Mouse (Mus musculus) c-Kit-negative CD71-positive TER-119-positive erythroid progenitor cells, embryonic 14.5 days (primary cell): ENCODE data around the gene Ugt1a6a.
A peak's percentile ranks its signal among the peaks of the same experiment; 100 is the strongest.
"Not testable (repeated sequence)": the region's sequence is repeated elsewhere in the genome, so short reads cannot be mapped to it uniquely, and the experiment has no call there.

Experiments used
- DNase-seq: peaks from one replicate; pipeline ENCODE4 v3.0.0-alpha.2; 2013; ENCODE audit warnings: low read depth, low spot score

Ugt1a6a gene

GRCm38 (mm10) chr1:88135229-88135904, 758 bp downstream of the Ugt1a6a start:
- not testable (repeated sequence) for DNase-seq

- no peak for DNase-seq
Measured at GRCm38 (mm10) chr1:88136646-88137045, 2.0 kb downstream of the Ugt1a6a start.

- DNase-seq: no peak
Measured at GRCm38 (mm10) chr1:88137264-88137663, 2.7 kb downstream of the Ugt1a6a start.

GRCm38 (mm10) chr1:88138145-88138544, 3.5 kb downstream of the Ugt1a6a start:
- DNase-seq: no peak

GRCm38 (mm10) chr1:88140492-88140891, 5.9 kb downstream of the Ugt1a6a start:
- not testable (repeated sequence) for DNase-seq

GRCm38 (mm10) chr1:88143966-88144675, 9.5 kb downstream of the Ugt1a6a start:
- peak; percentile 11 for DNase-seq

- not testable (repeated sequence) for DNase-seq
Measured at GRCm38 (mm10) chr1:88145278-88145677, 10.7 kb downstream of the Ugt1a6a start.

GRCm38 (mm10) chr1:88150133-88150532, 15.5 kb downstream of the Ugt1a6a start:
- DNase-seq: not testable (repeated sequence)

GRCm38 (mm10) chr1:88158430-88158829, 23.8 kb downstream of the Ugt1a6a start:
- DNase-seq: no peak

- no peak for DNase-seq
Measured at GRCm38 (mm10) chr1:88165711-88166110, 31.1 kb downstream of the Ugt1a6a start, which contains the start of gene Ugt1a5. Gene Ugt1a5 (plus strand): TSS chr1:88166012.

GRCm38 (mm10) chr1:88172190-88172589, 37.6 kb downstream of the Ugt1a6a start:
- not testable (repeated sequence) for DNase-seq

- no peak for DNase-seq
Measured at GRCm38 (mm10) chr1:88179657-88180056, 45.0 kb downstream of the Ugt1a6a start.

- DNase-seq: no peak
Measured at GRCm38 (mm10) chr1:88186325-88186935, 51.8 kb downstream of the Ugt1a6a start.

- DNase-seq: no peak
Measured at GRCm38 (mm10) chr1:88192136-88192535, 57.5 kb downstream of the Ugt1a6a start.

GRCm38 (mm10) chr1:88195687-88196086, 61.1 kb downstream of the Ugt1a6a start:
- no peak for DNase-seq

GRCm38 (mm10) chr1:88197443-88197842, 62.8 kb downstream of the Ugt1a6a start:
- DNase-seq: no peak

- DNase-seq: no peak
Measured at GRCm38 (mm10) chr1:88199996-88200395, 65.4 kb downstream of the Ugt1a6a start.

- DNase-seq: no peak
Measured at GRCm38 (mm10) chr1:88200456-88200855, 65.8 kb downstream of the Ugt1a6a start, which contains the start of gene Ugt1a2. Gene Ugt1a2 (plus strand): TSS chr1:88200601.

- peak; percentile 81 for DNase-seq
Measured at GRCm38 (mm10) chr1:88205294-88205922, 70.8 kb downstream of the Ugt1a6a start, which contains the start of gene Dnajb3. Gene Dnajb3 (minus strand): TSS chr1:88205782.

GRCm38 (mm10) chr1:88206843-88207479, 72.4 kb downstream of the Ugt1a6a start:
- peak; percentile 74 for DNase-seq

GRCm38 (mm10) chr1:88211812-88212211, 77.2 kb downstream of the Ugt1a6a start, which contains the start of gene Ugt1a1:
Gene Ugt1a1 (plus strand): TSS chr1:88211959.
- DNase-seq: no peak
